Mouse (Mus musculus) cerebellum, adult 18-20 months (tissue): ENCODE measurements around the gene Cdh6.

Experiments used
- DNase-seq, 2 experiments: peaks; one replicate each; pipeline ENCODE4 v3.0.0; 2021

Gene Cdh6

DNA sequence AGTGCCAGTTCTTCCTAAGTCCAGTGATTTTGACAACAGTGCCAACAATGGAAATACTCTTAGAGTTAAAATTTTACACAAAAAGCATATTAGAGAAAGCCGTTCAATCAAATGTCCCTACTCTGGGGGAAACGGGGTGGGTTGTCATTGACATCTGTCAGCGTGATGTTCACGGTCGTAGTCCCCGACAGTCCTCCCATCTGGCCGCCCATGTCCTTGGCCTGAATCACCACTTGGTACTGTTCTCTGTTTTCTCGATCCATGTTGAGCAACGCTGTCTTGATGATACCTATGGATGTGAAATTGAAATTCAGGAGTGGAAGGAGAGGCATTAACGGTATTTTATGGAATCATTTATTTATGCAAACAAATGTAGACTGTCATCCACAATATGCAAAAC lies 116.2 kb downstream of the Cdh6 start:
- DNase-seq: no peak

DNA sequence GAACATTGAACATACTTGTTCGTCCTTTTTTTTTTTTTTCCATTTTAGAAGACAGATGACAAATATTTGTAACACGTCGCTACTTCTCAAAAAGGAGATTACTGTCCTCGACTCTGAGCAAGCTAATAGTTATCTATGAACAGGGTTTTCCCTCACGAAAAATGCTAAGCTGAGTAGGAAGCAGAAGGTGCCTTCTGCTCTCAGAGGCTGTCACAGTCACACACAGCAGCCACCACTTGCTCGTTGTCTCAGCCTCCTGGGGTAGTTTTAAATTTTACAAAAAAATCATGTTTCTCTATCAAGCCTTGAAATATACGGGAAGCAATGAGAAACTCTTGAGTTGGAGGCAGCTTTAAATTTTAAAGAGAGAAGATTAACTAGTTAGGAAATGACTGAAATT lies 125.6 kb downstream of the Cdh6 start:
- no peak for DNase-seq

DNA sequence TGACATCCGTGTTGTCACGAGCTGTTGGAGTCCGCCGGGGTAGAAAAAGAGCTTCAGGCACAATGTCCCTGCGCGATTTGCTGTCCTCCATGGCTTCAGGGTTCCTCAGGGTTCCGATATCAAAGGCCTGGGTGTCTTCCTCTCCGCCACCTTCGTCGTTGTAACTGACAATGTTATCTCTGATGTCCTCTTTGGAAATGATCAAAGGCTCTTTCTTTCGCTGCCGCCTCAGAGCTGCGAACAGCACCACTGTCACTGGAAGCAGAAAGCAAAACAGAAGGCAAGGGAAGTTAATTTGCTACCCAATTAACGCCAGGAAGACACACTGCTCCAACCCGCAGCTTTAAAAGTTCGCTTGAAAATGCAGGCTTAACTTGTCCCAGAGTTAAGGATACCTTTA lies 139.0 kb downstream of the Cdh6 start:
- no peak for DNase-seq

DNA sequence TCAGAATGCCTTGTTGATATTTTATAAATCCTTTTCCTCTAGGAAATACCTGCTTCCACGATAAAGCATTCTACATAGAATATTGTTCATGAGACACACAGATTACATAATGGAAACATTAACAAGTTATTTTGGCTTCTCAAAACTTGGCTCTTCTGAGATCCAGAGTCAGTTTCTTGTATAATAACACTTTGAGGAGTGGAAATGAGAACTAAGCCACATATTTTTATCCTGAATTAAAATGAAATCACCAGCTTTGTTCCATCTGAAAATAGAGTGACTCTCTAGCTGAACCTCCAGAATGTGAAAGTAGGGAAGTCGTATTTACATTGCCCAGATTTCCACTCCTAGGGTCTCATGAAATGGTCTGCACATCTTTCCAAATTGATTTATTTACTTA lies 142.8 kb downstream of the Cdh6 start:
- DNase-seq: no peak

DNA sequence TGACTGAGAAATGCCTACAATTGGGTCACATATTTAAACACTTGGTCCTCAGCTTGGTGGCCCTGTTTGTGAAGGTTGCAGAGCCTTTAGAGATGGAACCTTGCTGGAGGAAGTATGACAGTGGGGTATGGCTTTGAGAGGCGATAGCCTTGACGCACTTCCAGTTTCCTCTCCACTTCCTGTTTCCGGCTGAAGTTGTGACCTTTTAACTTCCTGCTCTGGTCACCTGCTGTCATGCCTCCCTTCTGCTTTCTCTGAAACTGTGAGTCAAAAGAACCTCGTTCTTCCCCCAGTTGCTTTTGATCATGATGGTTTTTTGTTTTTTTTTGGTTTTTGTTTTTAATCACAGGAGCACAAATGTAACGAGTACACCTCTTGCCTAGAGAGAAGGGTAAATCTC lies 146.0 kb downstream of the Cdh6 start:
- DNase-seq: no peak

DNA sequence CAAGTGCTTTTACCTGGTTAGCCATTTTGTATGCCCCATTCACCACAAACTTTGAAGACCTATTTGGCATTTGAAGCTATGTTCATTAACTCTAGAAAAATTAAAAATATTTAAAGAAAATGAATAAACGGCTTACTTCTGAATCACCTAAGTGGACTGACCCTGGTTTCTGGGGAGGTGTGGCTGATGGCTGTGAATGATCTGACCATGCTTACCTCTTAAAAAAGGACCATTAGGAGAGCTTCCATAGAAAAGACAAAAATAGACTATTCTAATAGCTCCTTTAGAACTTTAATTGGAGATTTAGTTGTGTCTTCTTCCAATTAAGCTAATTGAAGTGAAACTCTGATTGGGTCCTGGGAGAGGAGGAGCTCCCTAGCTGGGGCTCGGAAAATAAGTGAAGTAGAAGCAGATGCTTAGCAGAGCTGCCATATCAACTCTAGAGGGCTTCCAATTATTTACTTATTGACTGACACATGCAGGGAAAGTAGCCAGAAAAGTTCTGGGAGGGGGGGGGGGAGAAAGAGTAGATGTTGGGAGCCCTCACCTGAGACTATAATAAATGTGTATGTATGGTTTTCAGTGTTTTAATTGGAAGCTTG lies 156.6 kb downstream of the Cdh6 start:
- no peak for DNase-seq

DNA sequence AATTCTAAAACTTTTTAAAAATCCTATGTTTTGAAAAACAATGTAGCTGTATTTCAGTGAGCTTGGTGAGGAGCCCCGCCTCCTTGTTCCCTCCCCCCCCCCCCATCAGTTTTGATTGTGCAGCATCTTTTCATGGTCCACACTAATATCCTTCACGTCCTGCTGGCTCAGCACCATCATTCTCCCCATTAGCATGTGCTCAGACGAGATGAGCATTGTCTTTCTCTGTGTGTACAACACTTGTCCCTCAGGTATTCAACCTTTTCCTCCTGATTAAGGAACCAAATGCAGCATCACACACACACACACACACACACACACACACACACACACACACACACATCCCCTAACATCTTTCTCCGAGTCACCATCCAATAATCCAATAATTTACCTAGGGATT lies 164.7 kb downstream of the Cdh6 start:
- no peak for DNase-seq

DNA sequence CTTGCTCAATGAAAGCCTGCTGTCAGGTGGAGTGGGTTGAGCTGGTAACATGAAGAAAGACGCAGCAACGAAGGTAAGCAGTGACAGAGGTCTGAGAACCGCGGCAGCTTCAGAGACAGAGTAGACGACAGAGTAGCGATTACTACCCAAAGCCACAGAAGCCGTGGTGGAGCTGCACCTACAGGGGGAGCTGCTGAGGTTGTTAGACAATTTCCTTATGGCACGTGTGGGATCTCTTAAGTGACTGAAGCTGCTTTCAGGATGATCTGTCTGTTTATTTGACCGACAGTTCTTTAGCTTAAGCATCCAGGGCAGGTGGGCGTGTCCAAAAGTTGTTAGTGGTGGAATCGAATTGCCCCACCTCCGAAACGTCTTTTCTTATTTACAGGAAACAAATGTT lies 167.5 kb downstream of the Cdh6 start:
- DNase-seq: no peak

DNA sequence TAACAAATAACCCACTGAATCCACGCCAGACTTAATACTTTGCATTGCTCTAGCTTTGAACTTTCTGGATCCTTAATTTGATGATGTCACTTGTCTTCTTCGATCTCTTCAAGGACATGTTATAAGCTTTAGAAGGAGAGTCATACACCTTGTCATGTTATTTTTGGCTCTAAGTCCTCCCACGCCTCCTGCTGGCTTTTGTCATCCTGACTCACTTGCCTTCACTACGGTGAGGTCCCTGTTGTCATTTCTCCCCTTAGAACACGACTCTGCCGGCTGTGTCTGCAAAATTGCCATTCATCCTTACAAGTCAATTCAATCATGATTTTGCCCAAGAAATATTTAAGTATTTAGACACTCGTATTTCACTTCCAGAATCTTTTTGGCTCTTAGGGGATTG lies 171.9 kb downstream of the Cdh6 start:
- DNase-seq: no peak

DNA sequence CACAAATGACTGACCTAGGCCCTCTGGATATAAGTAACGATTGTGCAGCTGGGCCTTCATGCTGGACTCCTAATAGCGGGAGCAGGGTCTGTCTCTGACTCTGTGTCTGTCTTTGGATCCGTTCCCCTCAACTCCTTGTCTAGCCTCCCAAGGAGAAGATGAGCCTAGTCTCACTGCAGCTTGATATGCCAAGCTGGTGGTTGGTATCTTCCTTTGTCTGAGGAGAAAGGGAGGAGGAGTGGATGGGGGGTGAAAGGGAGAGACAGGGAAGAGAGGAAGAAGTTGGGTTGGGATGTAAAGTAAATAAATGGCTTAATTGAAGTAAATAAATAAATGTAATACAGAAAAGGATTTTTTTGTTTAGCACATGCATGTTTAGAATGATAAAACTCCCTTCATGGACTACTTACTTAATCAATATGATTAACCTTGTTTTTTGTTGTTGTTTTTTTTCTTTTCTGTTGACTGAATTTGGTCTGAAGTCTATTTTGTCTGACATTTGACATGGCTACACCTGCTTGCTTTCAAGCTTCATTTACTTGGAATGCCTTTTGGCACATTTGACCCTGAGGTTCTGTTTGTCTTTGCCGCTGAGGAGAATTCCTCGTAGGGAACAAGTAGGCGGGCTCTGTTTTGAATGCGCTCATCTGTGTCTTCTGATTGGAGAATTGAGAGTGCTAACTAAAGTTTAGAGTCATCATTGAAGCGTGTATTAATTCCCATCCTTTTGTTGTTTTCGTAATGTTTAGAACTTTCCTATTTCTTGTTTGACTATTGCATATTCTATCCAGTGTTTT lies 178.7 kb downstream of the Cdh6 start:
- no peak for DNase-seq
